Mouse (Mus musculus) left cerebral cortex, postnatal 25 days (tissue): Measurements from ENCODE around the gene Coro1b. TPM values are rescaled to one million over a fixed set of nuclear protein-coding genes. Genes with fewer than 3 reads are reported as not detected.

Experiments
- DNase-seq, 2 experiments: peaks; one replicate each; pipeline ENCODE4 v3.0.0; 2022; ENCODE audit warnings: low spot score in 2 of 2, mixed read lengths in 1 of 2
- intact Hi-C: fragments of 180-260 bp; cut with DNase I; formaldehyde crosslinking; loops from one replicate; pipeline ENCODE4 v1.15.1; 2025
- total RNA-seq, 2 experiments: library from RNA; stranded (reverse); gene quantifications; 2 replicates each; pipeline ENCODE4 v1.2.3; 2021

Gene Coro1b
- total RNA-seq, 2 experiments from 2014 or later, result 75.6 to 82.8 TPM

GRCm38 (mm10) chr19:4201291-4201909, 53.0 kb downstream of the Coro1b start, which contains the start of gene Rad9a:
Gene Rad9a (minus strand): TSS chr19:4201662.
- peak; percentile 96 to 98 for DNase-seq
- intact Hi-C loops, result loop anchor here (1.0 to 5.0 kb wide), 2 partner anchors 9 to 74 kb away; partner anchors contain the start of genes Aip and Ppp1ca

GRCm38 (mm10) chr19:4202149-4202548, 53.7 kb downstream of the Coro1b start:
- DNase-seq, result no peak
- intact Hi-C loops, result loop anchor here (5.0 kb wide), 1 partner anchor 75 kb away; the partner anchor contains the start of gene Aip

GRCm38 (mm10) chr19:4203148-4203547, 54.7 kb downstream of the Coro1b start:
- no peak for DNase-seq
- intact Hi-C loops, result loop anchor here (5.0 kb wide), 1 partner anchor 76 kb away; the partner anchor contains the start of gene Aip

Other genes with a start within 250 kb of the Coro1b start
- gene Tcirg1, start 241.5 kb upstream of the Coro1b start, total RNA-seq, result 10 to 100 TPM; 15.3 to 16.4 TPM
- 100 to 1,000 TPM; 124 to 137 TPM for gene Ndufs8, start 235.8 kb upstream of the Coro1b start, total RNA-seq
- 1 to 10 TPM; 2.2 to 2.4 TPM for gene Aldh3b1, start 218.8 kb upstream of the Coro1b start, total RNA-seq
- 10 to 100 TPM; 14.1 to 16.1 TPM for gene Unc93b1, start 213.4 kb upstream of the Coro1b start, total RNA-seq
- under 1 TPM in 1 of 2 experiments, not detected in 1; 0.11 TPM for gene Aldh3b3, start 190.0 kb upstream of the Coro1b start, total RNA-seq
- gene Aldh3b2, start 176.3 kb upstream of the Coro1b start, total RNA-seq, result 1 to 10 TPM; 1.7 to 2.1 TPM
- gene Acy3, start 162.0 kb upstream of the Coro1b start, total RNA-seq, result 1 to 10 TPM; 3.2 to 3.4 TPM
- gene Tbx10, start 155.9 kb upstream of the Coro1b start, total RNA-seq, result not detected
- 1 to 10 TPM; 7.0 to 7.3 TPM for gene Nudt8, start 148.0 kb upstream of the Coro1b start, total RNA-seq
- gene Gm49405, start 148.0 kb upstream of the Coro1b start, total RNA-seq, result 1 to 10 TPM; 1.1 to 1.6 TPM
- gene Doc2g, start 145.3 kb upstream of the Coro1b start, total RNA-seq, result 1 to 10 TPM; 4.4 to 5.1 TPM
- 100 to 1,000 TPM; 221 to 241 TPM for gene Ndufv1, start 135.8 kb upstream of the Coro1b start, total RNA-seq
- gene Gstp1, start 110.6 kb upstream of the Coro1b start, total RNA-seq, result 100 to 1,000 TPM; 266 to 294 TPM
- gene Gstp2, start 102.6 kb upstream of the Coro1b start, total RNA-seq, result 10 to 100 TPM; 30.7 to 33.1 TPM
- gene Gstp3, start 89.0 kb upstream of the Coro1b start, total RNA-seq, result not detected
- not detected for gene Cabp2, start 67.0 kb upstream of the Coro1b start, total RNA-seq
- 10 to 100 TPM; 31.8 to 35.3 TPM for gene Cdk2ap2, start 51.4 kb upstream of the Coro1b start, total RNA-seq
- 100 to 1,000 TPM; 208 to 215 TPM for gene Pitpnm1, start 48.6 kb upstream of the Coro1b start, total RNA-seq
- 100 to 1,000 TPM; 116 to 118 TPM for gene Aip, start 22.8 kb upstream of the Coro1b start, total RNA-seq
- gene Gpr152, start 8.8 kb upstream of the Coro1b start, total RNA-seq, result not detected
- gene Cabp4, start 4.6 kb upstream of the Coro1b start, total RNA-seq, result not detected
- 1 to 10 TPM; 1.1 to 2.0 TPM for gene Ptprcap, start 5.0 kb downstream of the Coro1b start, total RNA-seq
- gene Rps6kb2, start 14.7 kb downstream of the Coro1b start, total RNA-seq, result 10 to 100 TPM; 28.5 to 32.0 TPM
- 1 to 10 TPM; 6.6 to 8.7 TPM for gene Carns1, start 26.9 kb downstream of the Coro1b start, total RNA-seq
- 1 to 10 TPM; 1.3 to 2.0 TPM for gene Tbc1d10c, start 42.7 kb downstream of the Coro1b start, total RNA-seq
- 100 to 1,000 TPM; 318 to 320 TPM for gene Ppp1ca, start 43.4 kb downstream of the Coro1b start, total RNA-seq
- gene Rad9a, start 53.0 kb downstream of the Coro1b start, total RNA-seq, result 1 to 10 TPM; 6.9 to 8.0 TPM
- gene Clcf1, start 65.6 kb downstream of the Coro1b start, total RNA-seq, result 1 to 10 TPM in 1 of 2 experiments, under 1 TPM in 1; 0.96 to 1.2 TPM
- not detected for gene AC109138.7, start 65.7 kb downstream of the Coro1b start, total RNA-seq
- 10 to 100 TPM; 14.0 to 18.6 TPM for gene Pold4, start 83.3 kb downstream of the Coro1b start, total RNA-seq
- 10 to 100 TPM; 52.3 to 58.2 TPM for gene Ssh3, start 120.6 kb downstream of the Coro1b start, total RNA-seq
- gene Ankrd13d, start 134.5 kb downstream of the Coro1b start, total RNA-seq, result 10 to 100 TPM; 70.0 to 76.6 TPM
- 100 to 1,000 TPM; 217 to 223 TPM for gene Grk2, start 157.6 kb downstream of the Coro1b start, total RNA-seq
- gene Kdm2a, start 249.7 kb downstream of the Coro1b start, total RNA-seq, result 10 to 100 TPM; 71.5 to 75.1 TPM